Mouse (Mus musculus) mouse embryonic stem cell (cell line): ENCODE results near the gene Frmpd4.

ENCODE experiments used
- in situ Hi-C, 2 experiments: fragments of 300-500 bp; cut with MboI; formaldehyde crosslinking; loops; 1 replicate in 1 of 2; 3 replicates in 1 of 2; pipeline ENCODE4 v1.14.3; 2019 to 2020; ENCODE audit warnings: low sequenced_read_pairs in 2 of 2, low pct_unique_long_range_greater_than_20kb in 1 of 2, mixed read lengths in 1 of 2; ENCODE audit not compliant: unreplicated experiment in 1 of 2

The Frmpd4 gene

GRCm38 (mm10) chrX:167783526-167783925 lies 793.5 kb downstream of the Frmpd4 start:
- in situ Hi-C loops, result no loop called here

GRCm38 (mm10) chrX:167719564-167719981 lies 857.5 kb downstream of the Frmpd4 start:
- in situ Hi-C loops, result no loop called here

GRCm38 (mm10) chrX:167719092-167719491 lies 857.9 kb downstream of the Frmpd4 start:
- in situ Hi-C loops, result no loop called here

- in situ Hi-C loops, result no loop called here
Observed at GRCm38 (mm10) chrX:167654806-167655495, 922.1 kb downstream of the Frmpd4 start.

- in situ Hi-C loops, result no loop called here
Observed at GRCm38 (mm10) chrX:167654249-167654648, 922.8 kb downstream of the Frmpd4 start.

- in situ Hi-C loops, result no loop called here
Observed at GRCm38 (mm10) chrX:167597639-167598217, 979.3 kb downstream of the Frmpd4 start.

- in situ Hi-C loops, result no loop called here
Observed at GRCm38 (mm10) chrX:167552827-167553226, 1024.2 kb downstream of the Frmpd4 start.

- in situ Hi-C loops, result loop anchor here in 1 of 2 experiments (25.0 kb wide), 1 partner anchor 289 kb away; no protein-coding TSS in a partner anchor
Observed at GRCm38 (mm10) chrX:167523151-167523550, 1053.9 kb downstream of the Frmpd4 start.

- in situ Hi-C loops, result loop anchor here in 1 of 2 experiments (25.0 kb wide), 1 partner anchor 290 kb away; no protein-coding TSS in a partner anchor
Observed at GRCm38 (mm10) chrX:167522528-167522927, 1054.5 kb downstream of the Frmpd4 start.

- in situ Hi-C loops, result loop anchor here in 1 of 2 experiments (25.0 kb wide), 1 partner anchor 294 kb away; no protein-coding TSS in a partner anchor
Observed at GRCm38 (mm10) chrX:167518440-167518839, 1058.6 kb downstream of the Frmpd4 start.

GRCm38 (mm10) chrX:167497780-167498179 lies 1079.3 kb downstream of the Frmpd4 start:
- in situ Hi-C loops, result loop anchor here in 1 of 2 experiments (10.0 kb wide), 1 partner anchor 317 kb away; no protein-coding TSS in a partner anchor

GRCm38 (mm10) chrX:167492265-167492664 lies 1084.8 kb downstream of the Frmpd4 start:
- in situ Hi-C loops, result loop anchor here in 1 of 2 experiments (10.0 kb wide), 1 partner anchor 323 kb away; no protein-coding TSS in a partner anchor

GRCm38 (mm10) chrX:167491589-167492207 lies 1085.3 kb downstream of the Frmpd4 start:
- in situ Hi-C loops, result loop anchor here in 1 of 2 experiments (10.0 kb wide), 1 partner anchor 323 kb away; no protein-coding TSS in a partner anchor

- in situ Hi-C loops, result no loop called here
Observed at GRCm38 (mm10) chrX:167483409-167484177, 1093.4 kb downstream of the Frmpd4 start.

GRCm38 (mm10) chrX:167477636-167478035 lies 1099.4 kb downstream of the Frmpd4 start:
- in situ Hi-C loops, result no loop called here

GRCm38 (mm10) chrX:167434883-167435282 lies 1142.1 kb downstream of the Frmpd4 start:
- in situ Hi-C loops, result no loop called here

- in situ Hi-C loops, result no loop called here
Observed at GRCm38 (mm10) chrX:167433950-167434349, 1143.1 kb downstream of the Frmpd4 start.
